Mouse (Mus musculus): ENCODE results near the gene Fgfr2. TPM values are rescaled to one million over a fixed set of nuclear protein-coding genes. Genes with fewer than 3 reads are reported as not detected.
A peak's percentile ranks its signal among the peaks of the same experiment; 100 is the strongest.
"Not testable (repeated sequence)": the region's sequence is repeated elsewhere in the genome, so short reads cannot be mapped to it uniquely, and the experiment has no call there.

Gene Fgfr2
- polyA plus RNA-seq, 1 experiment from 2014 or later, result 11.4 TPM

DNA sequence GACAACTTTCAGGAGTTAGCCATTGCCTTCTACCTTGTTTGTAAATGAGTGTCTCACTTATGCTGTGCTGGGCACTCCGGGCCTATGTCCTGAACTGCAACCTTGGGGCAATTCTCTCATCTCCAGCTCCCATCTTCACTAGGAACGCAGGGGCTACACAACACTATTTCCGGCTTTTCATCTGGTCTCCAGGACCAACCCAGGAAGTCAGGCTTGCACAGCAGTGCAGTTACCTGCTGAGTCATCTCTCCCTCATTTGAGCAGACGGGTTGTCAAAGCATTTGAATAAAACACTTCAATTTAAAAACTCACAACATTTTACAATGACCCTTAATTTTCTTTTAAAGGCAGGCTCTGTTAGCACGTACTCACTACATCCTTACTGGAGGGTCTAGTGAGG lies 2612.9 kb downstream of the Fgfr2 start:
- no peak overlapping the region for H3K9ac ChIP-seq (ENCODE audit: low read depth, low read length)
- no peaks in the 10 kb centered on the region for H3K27me3 ChIP-seq (ENCODE audit: control insufficient read depth, insufficient read depth, low read depth, low read length)
- ATAC-seq (ENCODE audit: low read depth), result no peak
- H3K27ac ChIP-seq (ENCODE audit: low read length), result no peak overlapping the region
- no peak overlapping the region for H3K4me2 ChIP-seq (ENCODE audit: low read depth, low read length)
- H3K4me3 ChIP-seq (ENCODE audit: low read depth, low read length), result no peak overlapping the region
- H3K9me3 ChIP-seq (replicated peaks; ENCODE audit: control insufficient read depth, low read length), result no peaks in the 10 kb centered on the region
- peaks cover 18% of the 10 kb centered on the region for H3K36me3 ChIP-seq (ENCODE audit: control insufficient read depth, insufficient read depth)
- H3K4me1 ChIP-seq (ENCODE audit: control insufficient read depth, low read depth, low read length), result no peaks in the 10 kb centered on the region
- 68% methylated on average over 5 of the region's 5 CpGs for WGBS (ENCODE audit: insufficient replicate concordance)

DNA sequence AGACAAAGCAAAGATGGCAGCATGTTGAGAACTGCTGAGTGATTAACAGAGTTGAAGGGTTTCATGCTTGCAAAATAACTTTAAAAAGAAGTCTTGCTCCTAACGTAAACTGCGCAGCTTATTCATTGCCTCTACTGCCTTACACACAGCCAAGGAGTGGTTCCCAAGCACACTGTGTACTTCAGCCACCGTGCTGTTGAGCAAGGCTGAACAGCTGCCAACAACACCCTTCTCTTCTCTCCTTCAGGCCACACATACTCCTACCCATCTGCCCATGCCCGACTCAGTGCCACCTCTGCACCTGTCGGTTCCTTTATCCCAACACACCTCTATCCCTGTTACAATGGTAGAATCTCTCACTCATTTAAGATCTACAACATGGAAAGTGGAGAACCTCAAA lies 2620.1 kb downstream of the Fgfr2 start:
- no peak for ATAC-seq (ENCODE audit: low read depth)
- peaks cover 13% of the 10 kb centered on the region for H3K36me3 ChIP-seq (ENCODE audit: control insufficient read depth, insufficient read depth)
- no peak overlapping the region for H3K27ac ChIP-seq (ENCODE audit: low read length)

DNA sequence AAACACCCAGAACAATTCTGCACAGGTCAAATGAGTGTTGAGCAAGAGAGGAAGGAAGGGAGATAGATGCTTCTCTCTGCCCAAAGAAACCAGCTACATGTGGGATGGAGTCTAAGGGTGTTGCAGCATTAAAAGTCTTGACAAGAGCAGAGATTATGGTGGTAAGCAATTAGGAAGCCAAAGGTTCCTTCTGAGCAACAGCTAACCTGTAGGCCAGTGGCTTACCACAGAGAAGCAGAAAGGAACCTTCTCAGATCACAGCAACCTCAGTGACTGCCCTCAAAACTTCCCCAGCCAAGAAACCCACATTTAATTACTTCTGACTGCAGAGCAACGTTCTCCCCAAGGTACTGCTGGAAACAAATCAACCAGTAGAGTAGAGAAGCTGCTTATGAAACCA lies 2621.7 kb downstream of the Fgfr2 start:
- Histone ChIP-seq H3K9me3 (replicated peaks; ENCODE audit: control insufficient read depth, low read length) (no peaks in the 10 kb centered on the region), H3K27ac (ENCODE audit: low read length) (no peak overlapping the region), H3K27me3 (ENCODE audit: control insufficient read depth, insufficient read depth, low read depth, low read length) (no peaks in the 10 kb centered on the region), H3K4me1 (ENCODE audit: control insufficient read depth, low read depth, low read length) (no peaks in the 10 kb centered on the region), H3K4me3 (ENCODE audit: low read depth, low read length) (no peak overlapping the region), H3K36me3 (ENCODE audit: control insufficient read depth, insufficient read depth) (peaks cover 9% of the 10 kb centered on the region), H3K9ac (ENCODE audit: low read depth, low read length) (no peak overlapping the region), H3K4me2 (ENCODE audit: low read depth, low read length) (no peak overlapping the region)
- no peak for ATAC-seq (ENCODE audit: low read depth)
- 40% methylated on average over 1 of the region's 1 CpGs for WGBS (ENCODE audit: insufficient replicate concordance)

More for the DNA sequence above, 2620.1 kb downstream of the Fgfr2 start:
- no peaks in the 10 kb centered on the region for H3K4me1 ChIP-seq (ENCODE audit: control insufficient read depth, low read depth, low read length)
- H3K27me3 ChIP-seq (ENCODE audit: control insufficient read depth, insufficient read depth, low read depth, low read length), result no peaks in the 10 kb centered on the region
- no peaks in the 10 kb centered on the region for H3K9me3 ChIP-seq (replicated peaks; ENCODE audit: control insufficient read depth, low read length)
- H3K9ac ChIP-seq (ENCODE audit: low read depth, low read length), result no peak overlapping the region
- WGBS (ENCODE audit: insufficient replicate concordance), result 83% methylated on average over 5 of the region's 5 CpGs
- H3K4me3 ChIP-seq (ENCODE audit: low read depth, low read length), result no peak overlapping the region
- H3K4me2 ChIP-seq (ENCODE audit: low read depth, low read length), result no peak overlapping the region

DNA sequence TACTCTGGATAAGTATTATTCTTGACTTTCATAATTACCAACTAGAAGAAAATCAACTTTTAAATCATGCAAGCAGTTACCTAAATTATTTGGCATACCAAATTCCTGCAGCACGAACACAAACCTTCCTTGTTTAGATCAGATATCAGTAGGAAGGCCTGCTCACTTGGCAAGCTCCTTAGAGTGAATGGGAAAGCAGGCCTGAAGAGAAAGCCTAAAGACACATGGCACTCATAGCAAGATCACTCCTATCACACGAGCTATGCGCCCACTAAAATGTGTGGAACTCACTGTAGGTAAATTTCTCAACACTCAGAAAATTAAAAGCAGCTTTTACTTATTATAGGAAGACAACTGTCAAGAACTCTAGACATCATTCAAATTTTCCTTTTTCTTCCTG lies 2629.8 kb downstream of the Fgfr2 start:
- no peaks in the 10 kb centered on the region for H3K27me3 ChIP-seq (ENCODE audit: control insufficient read depth, insufficient read depth, low read depth, low read length)
- H3K36me3 ChIP-seq (ENCODE audit: control insufficient read depth, insufficient read depth), result no peaks in the 10 kb centered on the region
- no peaks in the 10 kb centered on the region for H3K9me3 ChIP-seq (replicated peaks; ENCODE audit: control insufficient read depth, low read length)
- H3K4me3 ChIP-seq (ENCODE audit: low read depth, low read length), result no peak overlapping the region
- ATAC-seq (ENCODE audit: low read depth), result no peak
- no peak overlapping the region for H3K9ac ChIP-seq (ENCODE audit: low read depth, low read length)
- H3K4me2 ChIP-seq (ENCODE audit: low read depth, low read length), result no peak overlapping the region
- H3K27ac ChIP-seq (ENCODE audit: low read length), result no peak overlapping the region
- 71% methylated on average over 3 of the region's 3 CpGs for WGBS (ENCODE audit: insufficient replicate concordance)
- H3K4me1 ChIP-seq (ENCODE audit: control insufficient read depth, low read depth, low read length), result no peaks in the 10 kb centered on the region

DNA sequence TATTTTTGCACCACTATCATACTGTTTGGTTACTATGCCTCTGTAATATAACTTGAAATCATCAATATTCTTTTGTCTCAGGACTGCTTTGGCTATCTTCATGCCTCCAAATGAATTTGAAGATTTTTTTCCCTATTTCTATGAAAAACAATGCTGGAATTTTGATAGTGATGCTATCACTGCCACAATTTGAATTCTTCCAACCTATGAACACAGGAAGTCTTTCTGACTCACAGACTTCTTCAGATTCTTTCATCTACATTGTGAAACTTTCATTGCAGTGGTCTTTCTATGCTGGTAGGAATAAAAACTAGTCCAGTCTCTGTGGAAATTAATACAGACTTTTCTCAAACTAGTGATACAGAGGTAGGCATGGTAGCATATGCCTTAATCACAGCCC lies 2631.1 kb downstream of the Fgfr2 start:
- no peaks in the 10 kb centered on the region for H3K9me3 ChIP-seq (replicated peaks; ENCODE audit: control insufficient read depth, low read length)
- H3K27me3 ChIP-seq (ENCODE audit: control insufficient read depth, insufficient read depth, low read depth, low read length), result no peaks in the 10 kb centered on the region
- H3K4me3 ChIP-seq (ENCODE audit: low read depth, low read length), result no peak overlapping the region
- no peaks in the 10 kb centered on the region for H3K36me3 ChIP-seq (ENCODE audit: control insufficient read depth, insufficient read depth)
- no peak for ATAC-seq (ENCODE audit: low read depth)
- no peak overlapping the region for H3K9ac ChIP-seq (ENCODE audit: low read depth, low read length)
- H3K27ac ChIP-seq (ENCODE audit: low read length), result no peak overlapping the region
- no peaks in the 10 kb centered on the region for H3K4me1 ChIP-seq (ENCODE audit: control insufficient read depth, low read depth, low read length)
- H3K4me2 ChIP-seq (ENCODE audit: low read depth, low read length), result no peak overlapping the region

DNA sequence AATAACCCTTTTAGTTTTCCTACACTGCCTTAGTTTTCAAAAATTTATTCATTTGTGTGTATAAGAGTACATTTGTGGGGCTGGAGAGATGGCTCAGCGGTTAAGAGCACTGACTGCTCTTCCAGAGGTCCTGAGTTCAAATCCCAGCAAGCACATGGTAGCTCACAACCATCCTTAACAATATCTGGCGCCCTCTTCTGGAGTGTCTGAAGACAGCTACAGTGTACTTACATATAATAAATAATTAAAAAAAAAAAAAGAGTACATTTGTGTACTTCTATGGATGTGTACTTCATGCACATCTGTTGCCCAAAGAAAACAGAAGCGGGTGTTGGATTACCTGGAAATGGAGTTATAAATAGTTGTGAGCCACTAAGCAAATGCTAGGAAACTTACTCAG lies 2644.1 kb downstream of the Fgfr2 start:
- not testable (repeated sequence) for H3K4me1 ChIP-seq (ENCODE audit: control insufficient read depth, low read depth, low read length); H3K4me3 ChIP-seq (ENCODE audit: low read depth, low read length); ATAC-seq (ENCODE audit: low read depth); H3K36me3 ChIP-seq (ENCODE audit: control insufficient read depth, insufficient read depth); H3K27ac ChIP-seq (ENCODE audit: low read length); H3K4me2 ChIP-seq (ENCODE audit: low read depth, low read length); H3K27me3 ChIP-seq (ENCODE audit: control insufficient read depth, insufficient read depth, low read depth, low read length); H3K9ac ChIP-seq (ENCODE audit: low read depth, low read length); H3K9me3 ChIP-seq (replicated peaks; ENCODE audit: control insufficient read depth, low read length)
- 72% methylated on average over 3 of the region's 3 CpGs for WGBS (ENCODE audit: insufficient replicate concordance)

DNA sequence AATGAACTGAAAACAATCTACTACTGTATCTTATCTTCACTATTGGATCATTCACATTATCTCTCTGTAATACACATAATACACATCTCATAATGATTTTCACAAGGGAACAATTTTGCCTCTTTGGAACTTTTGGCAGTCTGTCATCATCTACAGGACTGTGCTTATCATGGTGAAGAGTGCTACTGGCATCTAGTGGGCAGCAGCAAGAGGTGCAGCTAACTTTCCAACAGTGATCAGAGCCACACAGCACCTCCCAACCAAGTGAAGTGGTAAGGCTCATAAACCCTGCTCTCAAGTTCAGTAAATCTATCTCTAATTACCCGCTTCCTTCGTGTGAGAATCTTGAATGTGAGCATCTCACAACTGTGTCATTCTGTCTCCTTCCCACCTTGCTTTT lies 2647.2 kb downstream of the Fgfr2 start:
- Histone ChIP-seq H3K4me1 (ENCODE audit: control insufficient read depth, low read depth, low read length) (no peaks in the 10 kb centered on the region), H3K9ac (ENCODE audit: low read depth, low read length) (no peak overlapping the region), H3K9me3 (replicated peaks; ENCODE audit: control insufficient read depth, low read length) (no peaks in the 10 kb centered on the region), H3K4me3 (ENCODE audit: low read depth, low read length) (no peak overlapping the region), H3K27ac (ENCODE audit: low read length) (no peak overlapping the region), H3K27me3 (ENCODE audit: control insufficient read depth, insufficient read depth, low read depth, low read length) (no peaks in the 10 kb centered on the region), H3K4me2 (ENCODE audit: low read depth, low read length) (no peak overlapping the region), H3K36me3 (ENCODE audit: control insufficient read depth, insufficient read depth) (no peaks in the 10 kb centered on the region; the same call in 1 of the 2 replicates)
- 45% methylated on average over 2 of the region's 2 CpGs for WGBS (ENCODE audit: insufficient replicate concordance)
- ATAC-seq (ENCODE audit: low read depth), result 0 out of 2 replicates have a peak, but pooled peaks have one; percentile 32

DNA sequence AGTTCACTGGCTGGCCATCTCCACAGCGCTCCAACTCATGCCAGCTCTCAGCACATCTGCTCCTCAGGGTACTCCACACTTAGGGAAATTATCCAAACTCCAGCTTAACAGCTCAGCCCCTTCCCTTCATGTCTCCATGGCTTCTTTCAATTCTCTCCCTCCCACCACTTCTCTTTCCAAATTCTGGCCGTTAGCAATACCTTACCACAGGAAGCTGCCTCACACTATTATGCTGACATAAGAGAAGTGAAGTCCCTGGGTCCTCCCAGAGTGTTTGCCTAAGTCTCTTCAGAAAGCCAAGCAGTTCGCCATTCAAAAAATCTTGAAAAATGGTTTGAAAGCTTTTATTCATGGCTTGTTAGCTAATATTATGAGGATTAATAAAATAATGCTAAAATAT lies 2649.3 kb downstream of the Fgfr2 start:
- H3K27me3 ChIP-seq (ENCODE audit: control insufficient read depth, insufficient read depth, low read depth, low read length), result no peaks in the 10 kb centered on the region
- no peaks in the 10 kb centered on the region; the same call in 1 of the 2 replicates for H3K4me1 ChIP-seq (ENCODE audit: control insufficient read depth, low read depth, low read length)
- H3K4me2 ChIP-seq (ENCODE audit: low read depth, low read length), result no peak overlapping the region
- H3K27ac ChIP-seq (ENCODE audit: low read length), result no peak overlapping the region
- WGBS (ENCODE audit: insufficient replicate concordance), result 57% methylated on average over 3 of the region's 3 CpGs
- H3K4me3 ChIP-seq (ENCODE audit: low read depth, low read length), result no peak overlapping the region
- ATAC-seq (ENCODE audit: low read depth), result no peak
- H3K36me3 ChIP-seq (ENCODE audit: control insufficient read depth, insufficient read depth), result no peaks in the 10 kb centered on the region
- H3K9ac ChIP-seq (ENCODE audit: low read depth, low read length), result no peak overlapping the region
- H3K9me3 ChIP-seq (replicated peaks; ENCODE audit: control insufficient read depth, low read length), result no peaks in the 10 kb centered on the region

DNA sequence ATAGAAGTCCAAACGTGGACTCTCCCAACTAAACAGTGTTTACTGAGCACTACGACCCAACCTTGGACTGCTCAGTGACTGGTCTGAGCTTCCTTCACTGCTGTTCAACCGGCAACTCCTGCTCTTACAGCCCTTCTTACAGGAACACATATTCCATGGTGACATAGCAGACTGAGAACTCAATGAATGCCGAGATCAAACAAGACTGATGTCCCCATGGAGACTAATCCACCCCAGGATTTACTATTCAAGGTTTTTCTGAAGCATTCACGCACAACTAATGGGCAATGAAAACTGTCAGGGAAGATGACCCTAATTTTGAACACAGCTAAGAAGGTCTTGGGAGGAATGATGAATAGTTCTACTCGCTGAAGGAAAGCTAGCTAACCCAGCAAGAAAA lies 2650.5 kb downstream of the Fgfr2 start:
- Histone ChIP-seq H3K36me3 (ENCODE audit: control insufficient read depth, insufficient read depth) (no peaks in the 10 kb centered on the region), H3K27me3 (ENCODE audit: control insufficient read depth, insufficient read depth, low read depth, low read length) (no peaks in the 10 kb centered on the region), H3K27ac (ENCODE audit: low read length) (no peak overlapping the region), H3K4me2 (ENCODE audit: low read depth, low read length) (no peak overlapping the region), H3K9me3 (replicated peaks; ENCODE audit: control insufficient read depth, low read length) (no peaks in the 10 kb centered on the region), H3K4me3 (ENCODE audit: low read depth, low read length) (no peak overlapping the region), H3K4me1 (ENCODE audit: control insufficient read depth, low read depth, low read length) (no peaks in the 10 kb centered on the region; the same call in 1 of the 2 replicates), H3K9ac (ENCODE audit: low read depth, low read length) (no peak overlapping the region)
- 78% methylated on average over 6 of the region's 6 CpGs for WGBS (ENCODE audit: insufficient replicate concordance)
- ATAC-seq (ENCODE audit: low read depth), result no peak

DNA sequence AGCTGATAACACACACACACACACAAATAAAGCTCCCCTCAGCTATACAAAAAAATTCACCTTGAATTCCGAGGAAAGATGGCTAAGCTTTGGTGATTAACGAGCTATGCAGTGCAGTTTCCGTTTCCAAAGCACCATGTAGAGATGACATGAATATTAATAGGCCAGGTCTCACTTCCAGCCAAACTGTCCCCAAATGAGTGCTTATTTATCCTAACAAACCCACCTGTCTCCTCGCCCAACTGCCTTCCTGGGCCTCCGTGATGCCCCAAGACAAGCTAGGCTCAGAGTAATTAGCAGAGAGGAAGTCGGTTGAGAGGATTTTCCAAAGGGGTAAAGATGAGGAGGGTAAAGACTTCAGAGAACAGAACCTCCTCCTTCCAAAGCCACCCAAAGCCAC lies 2652.1 kb downstream of the Fgfr2 start:
- Histone ChIP-seq H3K9ac (ENCODE audit: low read depth, low read length) (no peak overlapping the region), H3K27ac (ENCODE audit: low read length) (no peak overlapping the region), H3K4me3 (ENCODE audit: low read depth, low read length) (no peak overlapping the region), H3K9me3 (replicated peaks; ENCODE audit: control insufficient read depth, low read length) (no peaks in the 10 kb centered on the region), H3K4me1 (ENCODE audit: control insufficient read depth, low read depth, low read length) (no peaks in the 10 kb centered on the region; the same call in 1 of the 2 replicates), H3K27me3 (ENCODE audit: control insufficient read depth, insufficient read depth, low read depth, low read length) (no peaks in the 10 kb centered on the region), H3K36me3 (ENCODE audit: control insufficient read depth, insufficient read depth) (no peaks in the 10 kb centered on the region), H3K4me2 (ENCODE audit: low read depth, low read length) (no peak overlapping the region)
- 66% methylated on average over 6 of the region's 6 CpGs for WGBS (ENCODE audit: insufficient replicate concordance)
- ATAC-seq (ENCODE audit: low read depth), result no peak
